Mouse (Mus musculus): ENCODE measurements around the gene Prkch. TPM values are rescaled to one million over a fixed set of nuclear protein-coding genes. Genes with fewer than 3 reads are reported as not detected.
A peak's percentile ranks its signal among the peaks of the same experiment; 100 is the strongest.

Prkch gene
- polyA plus RNA-seq, 1 experiment = 1.6 TPM

GRCm38 (mm10) chr12:73604762-73605161 lies 20.2 kb downstream of the Prkch start:
- Histone ChIP-seq H3K4me1 (ENCODE audit: control insufficient read depth, insufficient read depth, low read length) (no peaks in the 10 kb centered on the region), H3K36me3 (ENCODE audit: control insufficient read depth, insufficient read depth, low read length) (no peaks in the 10 kb centered on the region), H3K4me3 (ENCODE audit: control insufficient read depth, low read depth, low read length) (no peak overlapping the region), H3K27ac (ENCODE audit: control insufficient read depth, insufficient read depth, low read depth, low read length) (no peak overlapping the region), H3K27me3 (ENCODE audit: control insufficient read depth, insufficient read depth, low read length) (no peaks in the 10 kb centered on the region)
- TF ChIP-seq POLR2A (IDR thresholded peaks at IDR 0.05; ENCODE audit: control insufficient read depth, low read depth, low read length) = no peak
- no peak for TF ChIP-seq CTCF (IDR thresholded peaks at IDR 0.05; ENCODE audit: control insufficient read depth, insufficient read depth, insufficient replicate concordance, low read depth, low read length)

DNA sequence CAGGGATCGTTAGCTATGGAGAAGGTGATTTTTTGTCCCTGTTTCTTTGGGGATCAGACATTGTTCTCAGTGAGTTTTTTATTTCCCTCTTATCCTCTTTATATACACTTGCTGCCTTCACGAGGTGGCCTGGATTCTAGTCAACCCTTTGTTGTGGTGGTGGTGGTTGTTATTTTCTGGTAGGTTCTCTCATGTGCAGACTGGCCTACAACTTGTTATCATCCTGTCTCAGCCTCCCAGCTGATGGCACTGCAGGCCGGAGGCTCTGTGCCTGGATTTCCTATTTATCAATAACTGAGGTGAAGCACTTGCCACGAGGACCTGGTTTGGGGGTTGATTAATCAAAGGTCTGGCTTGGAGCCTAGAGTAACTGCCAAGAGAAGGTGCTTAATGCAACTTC lies 20.6 kb downstream of the Prkch start:
- Histone ChIP-seq H3K36me3 (ENCODE audit: control insufficient read depth, insufficient read depth, low read length) (no peaks in the 10 kb centered on the region), H3K27ac (ENCODE audit: control insufficient read depth, insufficient read depth, low read depth, low read length) (no peak overlapping the region), H3K4me1 (ENCODE audit: control insufficient read depth, insufficient read depth, low read length) (no peaks in the 10 kb centered on the region), H3K27me3 (ENCODE audit: control insufficient read depth, insufficient read depth, low read length) (no peaks in the 10 kb centered on the region), H3K4me3 (ENCODE audit: control insufficient read depth, low read depth, low read length) (no peak overlapping the region)
- TF ChIP-seq CTCF (IDR thresholded peaks at IDR 0.05; ENCODE audit: control insufficient read depth, insufficient read depth, insufficient replicate concordance, low read depth, low read length) = no peak
- TF ChIP-seq POLR2A (IDR thresholded peaks at IDR 0.05; ENCODE audit: control insufficient read depth, low read depth, low read length) = no peak

DNA sequence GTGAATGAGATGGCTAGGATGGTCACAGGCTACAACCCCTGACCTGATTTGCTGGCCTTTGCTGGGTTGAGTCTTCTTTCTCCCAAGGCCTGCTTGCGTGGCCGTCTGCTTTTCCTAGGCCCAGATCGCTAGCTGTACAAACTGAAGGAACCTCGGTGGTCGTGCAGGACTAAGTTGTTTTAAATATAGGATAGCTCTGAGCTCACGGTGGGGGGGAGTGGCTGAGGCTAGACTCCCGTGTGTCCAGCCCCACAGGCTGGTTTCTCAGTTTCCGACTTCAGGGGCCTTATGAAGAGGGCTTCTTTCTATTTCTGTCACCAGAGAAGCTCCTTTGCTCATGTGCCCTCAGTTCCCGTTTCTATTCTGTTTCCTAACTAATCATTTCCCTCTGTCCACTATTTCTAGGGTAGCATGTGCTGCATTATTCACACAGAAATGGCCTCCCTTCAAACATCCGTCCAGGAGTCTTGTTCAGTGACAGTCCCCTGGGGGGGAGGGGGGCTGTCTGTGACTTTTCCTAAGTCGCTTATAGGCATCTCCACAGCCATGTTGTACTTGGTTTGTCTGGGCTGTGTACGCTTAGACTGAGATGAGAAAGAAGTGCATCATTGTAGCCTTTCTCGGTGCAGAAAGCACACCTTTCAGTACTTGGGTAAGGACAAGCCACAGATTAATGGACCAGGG lies 22.9 kb downstream of the Prkch start:
- H3K27ac ChIP-seq (ENCODE audit: control insufficient read depth, insufficient read depth, low read depth, low read length) = no peak overlapping the region
- H3K27me3 ChIP-seq (ENCODE audit: control insufficient read depth, insufficient read depth, low read length) = no peaks in the 10 kb centered on the region
- H3K4me3 ChIP-seq (ENCODE audit: control insufficient read depth, low read depth, low read length) = peak overlapping the region; percentile 32; the same call in 1 of the 2 replicates
- no peaks in the 10 kb centered on the region for H3K4me1 ChIP-seq (ENCODE audit: control insufficient read depth, insufficient read depth, low read length)
- TF ChIP-seq CTCF (IDR thresholded peaks at IDR 0.05; ENCODE audit: control insufficient read depth, insufficient read depth, insufficient replicate concordance, low read depth, low read length) (no peak), POLR2A (IDR thresholded peaks at IDR 0.05; ENCODE audit: control insufficient read depth, low read depth, low read length) (no peak)
- no peaks in the 10 kb centered on the region for H3K36me3 ChIP-seq (ENCODE audit: control insufficient read depth, insufficient read depth, low read length)

- Histone ChIP-seq H3K27ac (ENCODE audit: control insufficient read depth, insufficient read depth, low read depth, low read length) (no peak overlapping the region), H3K4me3 (ENCODE audit: control insufficient read depth, low read depth, low read length) (peak overlapping the region; percentile 32), H3K27me3 (ENCODE audit: control insufficient read depth, insufficient read depth, low read length) (no peaks in the 10 kb centered on the region), H3K4me1 (ENCODE audit: control insufficient read depth, insufficient read depth, low read length) (no peaks in the 10 kb centered on the region), H3K36me3 (ENCODE audit: control insufficient read depth, insufficient read depth, low read length) (no peaks in the 10 kb centered on the region)
- TF ChIP-seq CTCF (IDR thresholded peaks at IDR 0.05; ENCODE audit: control insufficient read depth, insufficient read depth, insufficient replicate concordance, low read depth, low read length) = no peak
- no peak for TF ChIP-seq POLR2A (IDR thresholded peaks at IDR 0.05; ENCODE audit: control insufficient read depth, low read depth, low read length)
Measured at GRCm38 (mm10) chr12:73608065-73608397, 23.4 kb downstream of the Prkch start.

- TF ChIP-seq POLR2A (IDR thresholded peaks at IDR 0.05; ENCODE audit: control insufficient read depth, low read depth, low read length) (no peak), CTCF (IDR thresholded peaks at IDR 0.05; ENCODE audit: control insufficient read depth, insufficient read depth, insufficient replicate concordance, low read depth, low read length) (no peak)
- Histone ChIP-seq H3K4me1 (ENCODE audit: control insufficient read depth, insufficient read depth, low read length) (no peaks in the 10 kb centered on the region), H3K36me3 (ENCODE audit: control insufficient read depth, insufficient read depth, low read length) (no peaks in the 10 kb centered on the region), H3K27me3 (ENCODE audit: control insufficient read depth, insufficient read depth, low read length) (no peaks in the 10 kb centered on the region), H3K27ac (ENCODE audit: control insufficient read depth, insufficient read depth, low read depth, low read length) (no peak overlapping the region), H3K4me3 (ENCODE audit: control insufficient read depth, low read depth, low read length) (no peak overlapping the region)
Measured at GRCm38 (mm10) chr12:73609262-73609661, 24.7 kb downstream of the Prkch start.

- H3K36me3 ChIP-seq (ENCODE audit: control insufficient read depth, insufficient read depth, low read length) = no peaks in the 10 kb centered on the region
- H3K4me3 ChIP-seq (ENCODE audit: control insufficient read depth, low read depth, low read length) = no peak overlapping the region
- H3K27ac ChIP-seq (ENCODE audit: control insufficient read depth, insufficient read depth, low read depth, low read length) = no peak overlapping the region
- H3K27me3 ChIP-seq (ENCODE audit: control insufficient read depth, insufficient read depth, low read length) = no peaks in the 10 kb centered on the region
- H3K4me1 ChIP-seq (ENCODE audit: control insufficient read depth, insufficient read depth, low read length) = no peaks in the 10 kb centered on the region
- no peak for TF ChIP-seq POLR2A (IDR thresholded peaks at IDR 0.05; ENCODE audit: control insufficient read depth, low read depth, low read length)
Measured at GRCm38 (mm10) chr12:73609676-73610545, 25.3 kb downstream of the Prkch start.

GRCm38 (mm10) chr12:73610831-73611370 lies 26.3 kb downstream of the Prkch start:
- Histone ChIP-seq H3K27me3 (ENCODE audit: control insufficient read depth, insufficient read depth, low read length) (no peaks in the 10 kb centered on the region), H3K27ac (ENCODE audit: control insufficient read depth, insufficient read depth, low read depth, low read length) (no peak overlapping the region), H3K4me1 (ENCODE audit: control insufficient read depth, insufficient read depth, low read length) (no peaks in the 10 kb centered on the region), H3K4me3 (ENCODE audit: control insufficient read depth, low read depth, low read length) (no peak overlapping the region), H3K36me3 (ENCODE audit: control insufficient read depth, insufficient read depth, low read length) (no peaks in the 10 kb centered on the region)
- no peak for TF ChIP-seq POLR2A (IDR thresholded peaks at IDR 0.05; ENCODE audit: control insufficient read depth, low read depth, low read length)
- TF ChIP-seq CTCF (IDR thresholded peaks at IDR 0.05; ENCODE audit: control insufficient read depth, insufficient read depth, insufficient replicate concordance, low read depth, low read length) = no peak
